Mouse (Mus musculus): ENCODE data around the gene Tifa.

DNA sequence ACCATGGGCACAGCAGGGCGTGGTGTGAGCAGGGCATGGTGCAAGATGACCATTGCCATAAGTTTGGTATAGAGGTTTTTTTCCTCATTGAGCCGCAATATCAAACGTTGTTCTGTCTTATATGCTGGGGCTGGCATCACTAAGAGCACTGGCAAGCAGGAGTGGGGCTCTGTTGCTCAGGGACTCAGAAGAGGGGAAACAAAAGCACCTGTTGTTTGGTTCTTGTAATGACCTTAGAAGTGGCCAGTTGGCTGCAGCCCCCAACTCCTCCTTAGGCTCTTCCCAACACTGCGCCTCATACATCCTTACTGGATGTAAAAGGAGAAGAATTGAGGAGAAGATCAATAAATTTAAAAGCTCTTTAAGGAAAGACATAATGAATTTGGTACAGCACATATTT is 41.0 kb upstream of the Tifa start:
- TF ChIP-seq EP300 (optimal IDR thresholded peaks at IDR 0.05) (no peak), CTCF (IDR thresholded peaks at IDR 0.05; ENCODE audit: low read depth) (no peak)

Data from stomach, postnatal 0 days (tissue).